Mouse (Mus musculus) lung, adult 2 months (tissue): ENCODE measurements around the gene Rreb1. TPM values are rescaled to one million over a fixed set of nuclear protein-coding genes. Genes with fewer than 3 reads are reported as not detected.

Experiments used
- DNase-seq: peaks from one replicate; pipeline ENCODE4 v3.0.0; 2022
- H3K4me1 ChIP-seq: fragments of 200-500 bp; 2 replicates; pipeline ENCODE4 v1.6.1; 2011; ENCODE audit warnings: low read length; ENCODE audit not compliant: control insufficient read depth, insufficient read depth
- H3K4me3 ChIP-seq: fragments of 200-500 bp; replicated peaks from 2 replicates; pipeline ENCODE3; 2011; ENCODE audit warnings: low read depth, mild to moderate bottlenecking, control low read depth, low read length; ENCODE audit errors: extremely low read depth
- CTCF ChIP-seq: fragments of 200-500 bp; IDR thresholded peaks from 2 replicates; pipeline ENCODE4 v1.5.1; 2011; ENCODE audit warnings: mild to moderate bottlenecking, low read length, control low read depth; ENCODE audit not compliant: insufficient read depth
- POLR2A ChIP-seq: fragments of 200-500 bp; IDR thresholded peaks from 2 replicates; pipeline ENCODE4 v1.6.1; 2011; ENCODE audit warnings: low read depth, mild to moderate bottlenecking, control low read depth, low read length, borderline replicate concordance; ENCODE audit errors: extremely low read depth
- WGBS: fragments of 180-500 bp; shearing (Covaris S2); methylation state at CpG from one replicate; pipeline ENCODE4 v1.1.7; 2018; 5-methylcytosine and 5-hydroxymethylcytosine counted together
- polyA plus RNA-seq: library from polyadenylated mRNA; depleted of rRNA; stranded (reverse); fragments of >200 nt; gene quantifications from 2 replicates; pipeline ENCODE4 v1.2.3, GENCODE M21; 2012

Rreb1 gene
- polyA plus RNA-seq, 1 experiment, result 23.7 TPM

DNA sequence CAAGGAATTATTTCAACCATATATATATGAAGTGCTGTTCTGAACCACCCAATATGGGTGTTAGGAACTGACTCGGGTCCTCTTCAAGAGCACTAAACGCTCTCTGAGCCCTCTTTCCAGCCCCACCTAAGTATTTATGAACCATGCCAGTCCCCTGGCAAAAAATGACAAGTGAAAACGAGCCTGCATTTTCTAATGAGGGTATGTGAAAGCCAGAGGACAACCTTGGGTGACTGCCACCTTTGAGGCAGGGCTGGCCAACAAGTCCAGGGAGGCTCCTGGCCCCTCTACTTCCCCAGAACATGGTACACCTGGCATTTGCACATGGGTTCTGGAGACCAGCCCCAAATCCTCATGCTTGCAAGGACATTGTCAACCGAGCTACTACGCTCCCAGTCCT is 196.5 kb downstream of the Rreb1 start:
- TF ChIP-seq CTCF, result no peak
- peaks cover 4% of the 10 kb centered on the region; the same call in 1 of the 2 replicates for H3K4me1 ChIP-seq
- no peak for DNase-seq
- WGBS, result 75% methylated on average over 5 of the region's 5 CpGs
- no peak overlapping the region for H3K4me3 ChIP-seq

DNA sequence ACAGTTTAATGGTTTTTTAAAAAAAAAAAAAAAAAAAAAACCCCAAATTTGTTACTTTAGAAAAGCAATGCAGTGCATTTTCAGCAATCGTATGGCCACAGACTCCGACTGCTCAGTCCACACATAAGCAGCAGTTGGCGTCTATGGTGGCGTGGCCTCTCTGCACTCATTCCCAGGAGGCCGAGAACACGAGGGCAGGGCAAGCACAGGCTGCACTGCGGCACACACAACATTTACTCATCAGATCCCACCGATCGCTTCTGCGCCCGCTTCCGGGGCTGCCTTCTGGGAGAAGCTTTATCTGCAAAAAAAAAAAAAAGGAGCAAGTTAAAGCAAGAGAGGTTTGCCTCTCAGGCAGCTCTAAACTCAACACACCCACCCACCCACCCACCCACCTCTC is 201.3 kb downstream of the Rreb1 start:
- DNase-seq, result no peak
- Histone ChIP-seq H3K4me3 (no peak overlapping the region), H3K4me1 (no peaks in the 10 kb centered on the region)
- TF ChIP-seq CTCF, result no peak
- no peak for TF ChIP-seq POLR2A
- 91% methylated on average over 12 of the region's 12 CpGs for WGBS

DNA sequence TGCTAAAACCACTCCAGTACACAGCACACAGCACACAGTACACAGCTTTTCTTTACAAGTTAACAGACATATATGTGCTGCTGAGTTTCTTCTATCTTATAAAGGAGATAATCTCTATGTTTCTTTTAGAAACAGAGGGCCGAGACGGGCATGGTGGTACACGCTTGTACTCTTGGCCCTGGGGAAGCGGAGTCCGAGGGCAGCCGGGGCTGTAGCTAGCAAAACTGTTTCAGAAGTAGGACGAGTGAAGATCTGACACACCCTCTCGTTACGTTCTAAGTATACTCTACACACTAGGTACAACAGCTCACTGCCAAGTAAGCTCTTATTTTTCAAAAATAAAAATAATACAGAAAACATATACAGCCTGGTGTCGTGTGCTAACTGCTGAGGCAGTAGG is 202.1 kb downstream of the Rreb1 start:
- TF ChIP-seq POLR2A (no peak), CTCF (no peak)
- 88% methylated on average over 10 of the region's 10 CpGs for WGBS
- no peak for DNase-seq
- no peak overlapping the region for H3K4me3 ChIP-seq
- H3K4me1 ChIP-seq, result no peaks in the 10 kb centered on the region

DNA sequence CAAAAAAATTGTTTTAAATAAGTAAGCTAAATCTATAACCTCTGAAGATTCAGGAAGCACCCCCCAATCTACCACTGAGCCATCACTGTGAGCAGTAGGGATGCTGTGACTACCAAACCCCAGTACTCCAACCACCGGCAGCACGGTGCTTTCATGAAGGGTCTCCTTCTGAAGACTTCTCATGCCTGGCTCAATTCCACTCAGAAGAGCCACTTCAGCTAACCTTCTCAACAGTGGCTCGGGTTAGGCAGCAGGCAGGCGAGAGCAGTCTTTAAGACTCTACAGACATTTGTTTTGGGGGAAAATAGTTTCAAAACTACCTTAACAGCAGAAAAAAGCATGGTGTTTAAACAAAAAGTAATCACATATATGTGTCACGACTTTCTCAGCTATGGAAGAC is 202.9 kb downstream of the Rreb1 start:
- TF ChIP-seq CTCF (no peak), POLR2A (no peak)
- Histone ChIP-seq H3K4me3 (no peak overlapping the region), H3K4me1 (no peaks in the 10 kb centered on the region)
- 71% methylated on average over 5 of the region's 5 CpGs for WGBS
- DNase-seq, result no peak

DNA sequence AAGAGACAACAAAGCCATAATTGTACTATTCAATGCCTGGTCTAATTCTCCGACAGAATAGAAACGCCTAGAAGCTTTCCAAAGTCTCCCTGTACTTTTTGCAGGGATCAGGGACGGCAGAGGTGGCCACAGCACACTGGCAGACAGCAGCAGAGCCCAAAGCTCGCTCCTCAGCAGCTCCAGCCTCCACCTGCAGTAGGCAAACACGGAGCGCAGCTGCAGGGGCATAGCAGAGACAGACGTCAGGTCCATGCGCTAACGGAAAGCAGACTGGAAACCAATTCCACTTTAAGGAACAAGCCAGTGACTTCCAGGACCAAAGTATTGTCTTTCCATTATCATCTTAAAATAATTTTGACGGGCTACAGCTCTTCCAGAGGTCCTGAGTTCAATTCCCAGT is 208.0 kb downstream of the Rreb1 start:
- WGBS, result 88% methylated on average over 10 of the region's 10 CpGs
- no peaks in the 10 kb centered on the region; the same call in none of the 2 replicates for H3K4me1 ChIP-seq
- TF ChIP-seq CTCF, result no peak
- TF ChIP-seq POLR2A, result no peak
- DNase-seq, result no peak
- H3K4me3 ChIP-seq, result no peak overlapping the region

DNA sequence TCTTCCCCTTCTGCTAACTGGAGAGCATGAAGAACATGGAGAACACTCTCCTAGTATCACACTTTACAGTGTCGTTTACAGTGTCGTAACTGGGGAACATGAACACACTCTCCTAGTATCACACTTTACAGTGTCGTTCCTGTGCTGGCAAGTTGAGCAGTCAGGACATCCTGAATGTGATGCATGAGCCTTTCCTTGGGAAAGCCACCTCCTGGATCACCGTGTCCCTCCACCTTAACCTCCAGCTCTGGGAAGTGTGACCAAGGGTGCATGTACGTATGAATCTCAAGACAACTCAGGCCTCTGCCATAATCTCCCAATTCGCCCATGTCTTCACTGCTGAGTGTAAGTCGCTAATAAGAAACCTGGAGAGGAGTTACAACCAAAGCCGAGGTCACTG is 211.5 kb downstream of the Rreb1 start:
- Histone ChIP-seq H3K4me1 (peaks cover 3% of the 10 kb centered on the region), H3K4me3 (no peak overlapping the region)
- WGBS, result 91% methylated on average over 8 of the region's 8 CpGs
- DNase-seq, result no peak
- TF ChIP-seq CTCF, result no peak
- no peak for TF ChIP-seq POLR2A

DNA sequence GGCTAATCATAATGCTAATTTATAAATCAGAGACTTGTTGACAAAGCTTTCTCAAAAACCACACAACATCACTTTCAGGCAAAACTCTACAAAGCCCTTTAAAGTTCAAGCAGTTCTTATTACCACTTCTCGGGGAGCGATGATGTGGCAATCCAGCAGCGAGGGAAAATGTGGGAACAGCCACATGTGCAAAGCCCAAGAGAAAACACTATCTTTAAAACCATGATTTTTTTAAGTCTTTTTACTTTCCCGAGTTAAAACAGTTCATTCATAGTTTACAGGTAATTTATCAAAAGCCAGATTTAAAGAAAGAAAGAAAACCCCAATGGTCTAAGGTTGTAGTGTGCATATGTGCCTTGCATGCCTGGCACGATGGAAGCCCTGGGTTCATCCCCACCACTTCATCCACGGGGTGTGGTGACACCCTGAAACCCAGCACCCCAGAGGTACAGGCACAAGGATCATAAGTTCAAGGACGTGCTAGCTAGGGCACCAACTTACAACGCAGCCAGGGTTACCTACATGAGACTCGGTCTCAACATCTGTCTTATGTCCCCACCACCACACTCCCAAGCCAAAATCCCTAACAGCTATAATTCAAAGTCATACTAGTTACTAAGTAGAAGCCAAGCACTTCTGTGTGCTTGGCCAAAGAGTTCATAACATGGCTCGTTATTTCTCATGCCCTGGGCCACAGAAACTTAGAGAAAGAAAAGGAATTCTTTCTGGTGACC is 214.6 kb downstream of the Rreb1 start:
- Histone ChIP-seq H3K4me3 (peak overlapping the region; percentile 81), H3K4me1 (peaks cover 3% of the 10 kb centered on the region)
- no peak for DNase-seq
- WGBS, result 11% methylated on average over 10 of the region's 10 CpGs
- no peak for TF ChIP-seq POLR2A
- no peak for TF ChIP-seq CTCF

DNA sequence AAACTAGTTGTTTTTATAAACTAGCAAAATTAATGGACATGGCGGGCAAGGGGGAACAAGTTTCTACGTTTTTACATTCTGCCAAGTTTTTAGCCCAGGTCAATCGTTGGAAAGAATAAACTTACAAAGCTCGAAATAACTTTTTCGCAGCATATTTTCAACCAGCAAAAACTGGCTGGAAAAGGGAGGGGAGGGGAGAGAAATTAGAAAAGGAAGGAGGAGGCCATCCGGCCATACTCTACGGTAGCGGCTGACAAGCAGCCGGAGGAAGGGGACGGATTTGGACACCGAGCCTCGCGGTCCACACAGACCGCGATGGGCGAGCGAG is 215.1 kb downstream of the Rreb1 start:
- under 1% methylated on average over 17 of the region's 17 CpGs for WGBS
- DNase-seq, result no peak
- H3K4me1 ChIP-seq, result peaks cover 3% of the 10 kb centered on the region
- H3K4me3 ChIP-seq, result peak overlapping the region; percentile 81
- TF ChIP-seq CTCF (no peak), POLR2A (no peak)

DNA sequence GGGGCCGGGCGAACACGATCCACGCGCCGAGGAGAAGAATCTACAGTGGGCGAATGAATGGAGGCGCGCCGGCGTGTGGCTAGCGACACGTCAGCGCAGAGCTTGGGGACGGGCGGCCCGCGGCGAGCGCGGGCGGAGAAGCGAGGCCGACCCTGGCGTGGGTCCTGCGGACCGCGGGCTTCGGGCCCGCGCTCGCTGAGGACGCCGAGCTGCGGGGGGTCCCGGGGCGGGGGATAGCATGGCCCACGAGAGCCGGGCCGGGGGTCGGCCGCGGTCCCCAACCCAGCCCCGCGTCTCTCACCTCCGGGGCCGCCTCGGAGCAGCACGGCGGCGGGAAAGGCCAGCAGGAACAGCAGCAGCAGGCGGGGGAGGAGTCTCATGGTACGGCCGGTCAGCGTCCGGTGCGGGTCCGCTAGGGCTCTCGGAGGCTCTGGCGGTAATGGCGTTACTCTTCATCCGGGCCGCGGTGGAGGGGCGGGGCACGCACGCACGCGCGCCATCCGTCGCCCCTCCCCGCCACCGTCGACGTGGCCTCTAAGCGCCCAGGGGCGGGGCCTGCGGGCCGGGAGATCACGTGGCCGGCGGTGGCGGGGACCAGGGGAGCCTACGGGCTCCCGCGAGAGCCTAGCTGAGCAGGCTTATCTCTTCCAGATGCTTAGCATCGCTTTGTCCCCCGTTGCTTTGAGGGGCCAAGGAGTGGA is 215.7 kb downstream of the Rreb1 start, which contains the start of gene Ssr1:
Gene Ssr1, minus strand, starts transcription at position 514 of the 701 bp plus-strand sequence.
- WGBS, result under 1% methylated on average over 88 of the region's 89 CpGs
- no peak for TF ChIP-seq CTCF
- peak; percentile 71; the same call in 1 of the 2 replicates for TF ChIP-seq POLR2A
- peak; percentile 92 for DNase-seq
- H3K4me3 ChIP-seq, result peak within 1 kb of the TSS; percentile 81
- peaks cover 3% of the 10 kb centered on the region for H3K4me1 ChIP-seq

DNA sequence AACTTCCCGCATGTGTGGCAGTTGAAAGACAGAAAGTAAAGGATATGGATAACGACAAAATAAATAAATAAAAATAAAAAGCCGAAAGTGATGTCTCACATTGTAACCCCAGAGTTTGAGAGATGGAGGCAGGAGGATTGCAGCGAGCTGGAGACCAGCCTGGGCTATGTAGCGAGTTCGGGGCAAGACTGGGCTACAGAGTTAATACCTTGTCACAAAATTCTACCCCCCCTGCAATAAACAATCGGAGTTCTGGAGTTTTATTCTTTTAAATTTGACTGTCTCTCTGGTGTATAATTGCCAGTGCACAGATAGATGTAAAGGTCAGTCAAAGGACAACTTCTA is 216.2 kb downstream of the Rreb1 start:
- 9% methylated on average over 7 of the region's 7 CpGs for WGBS
- no peak for DNase-seq
- peak overlapping the region; percentile 69 for H3K4me3 ChIP-seq
- TF ChIP-seq POLR2A (no peak), CTCF (no peak)
- peaks cover 3% of the 10 kb centered on the region for H3K4me1 ChIP-seq
